ENCODE assay signal across 6 mouse cellular contexts in genomic region chr1:129651448-129651847, GRCm38 (mm10).
DNase-seq lines count a peak whose midpoint lies in the region.

No protein-coding gene starts in this region.

- DNase-seq in CD4-positive helper T cell, adult 2 months (ENCODE audit: low read depth, low spot score): peak; percentile 36
- peak; percentile 68 for DNase-seq in NIH3T3 (ENCODE audit: low read depth)
- peak; percentile 47 for DNase-seq in adrenal gland, adult 2 months
- peak; percentile 27 for DNase-seq in adrenal gland, postnatal 14 days
- DNase-seq in induced T-regulatory cell, adult 2 months (ENCODE audit: low read depth): peak; percentile 48
- DNase-seq in ovary, adult 18-20 months (ENCODE audit: low spot score): peak; percentile 3

Comparison
In these comparisons a context has a peak if more than half of its experiments do, and no peak if none do; other contexts are left out.
1. Peak in every context shown above with its lines: DNase-seq.
2. DNase-seq: peak in every context shown above with its lines; median percentile 68 in NIH3T3; 48 in induced T-regulatory cell, adult 2 months; 47 in adrenal gland, adult 2 months; 36 in CD4-positive helper T cell, adult 2 months; 27 in adrenal gland, postnatal 14 days; 3 in ovary, adult 18-20 months.